Mouse (Mus musculus) embryo, embryonic 10 days (tissue): Measurements from ENCODE around the gene Thap8.
A peak's percentile ranks its signal among the peaks of the same experiment; 100 is the strongest.
"Not testable (repeated sequence)": the region's sequence is repeated elsewhere in the genome, so short reads cannot be mapped to it uniquely, and the experiment has no call there.

ENCODE experiments used
- DNase-seq: peaks from one replicate; pipeline ENCODE4 v3.0.0-alpha.2; 2015; ENCODE audit warnings: low spot score

The Thap8 gene

DNA sequence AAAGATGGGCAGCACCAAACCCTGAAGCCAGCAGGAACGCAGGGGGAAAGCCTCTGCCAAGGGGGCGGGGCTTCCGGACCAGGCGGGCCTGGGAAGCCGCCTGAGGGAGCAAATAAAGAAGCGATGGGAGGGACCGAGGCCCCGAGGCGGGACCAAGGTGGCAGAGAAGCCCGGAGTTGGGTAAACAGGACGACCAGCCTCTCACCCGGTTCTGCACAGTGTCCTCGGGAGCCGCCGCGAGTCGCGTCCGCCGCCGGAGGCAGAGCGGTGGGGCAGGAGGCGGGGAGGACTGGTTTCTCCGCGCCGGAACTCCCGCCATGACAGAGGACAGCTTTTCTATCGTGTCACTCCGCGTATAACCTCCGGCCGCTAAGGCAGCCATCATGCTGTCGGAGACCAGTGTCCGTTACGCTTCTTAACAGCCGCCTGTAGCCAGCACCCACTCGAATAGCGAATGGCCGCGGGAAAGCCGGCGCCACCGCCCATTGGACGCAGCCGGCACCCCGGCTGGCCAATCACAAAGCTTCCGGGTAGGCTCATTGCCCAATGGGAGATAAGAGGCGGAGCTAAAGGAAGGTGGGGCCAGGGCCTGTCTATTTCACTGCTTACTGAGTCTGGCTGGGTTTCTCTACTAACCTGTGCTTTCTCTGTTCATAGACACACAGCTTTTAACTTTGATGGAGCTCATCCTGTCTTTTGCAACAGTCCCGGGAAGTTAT, at the start of gene Thap8, which contains the start of gene Wdr62:
Thap8 (plus strand) TSS at position 144 of the 719 bp plus-strand sequence.
Wdr62 (minus strand) TSS at position 469 of the 719 bp plus-strand sequence.
- DNase-seq, result peak; percentile 94

DNA sequence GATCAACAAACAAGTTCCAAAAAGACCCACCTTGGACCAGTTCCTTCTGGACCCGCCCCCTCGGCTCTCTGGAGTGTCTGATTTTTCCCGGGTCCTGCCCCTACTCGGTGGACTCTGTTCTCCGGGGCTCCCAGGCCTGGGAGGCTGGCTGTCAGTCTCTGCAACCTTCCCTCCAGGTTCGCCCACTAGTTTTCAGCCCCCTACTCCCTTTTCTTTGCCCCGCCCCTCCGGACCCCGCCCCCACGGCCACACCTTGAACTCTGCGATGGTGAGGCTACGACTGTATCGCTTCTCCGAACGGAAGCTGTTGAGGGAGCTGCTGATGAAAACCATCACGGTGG, 48.6 kb upstream of the Thap8 start:
- DNase-seq, result no peak

DNA sequence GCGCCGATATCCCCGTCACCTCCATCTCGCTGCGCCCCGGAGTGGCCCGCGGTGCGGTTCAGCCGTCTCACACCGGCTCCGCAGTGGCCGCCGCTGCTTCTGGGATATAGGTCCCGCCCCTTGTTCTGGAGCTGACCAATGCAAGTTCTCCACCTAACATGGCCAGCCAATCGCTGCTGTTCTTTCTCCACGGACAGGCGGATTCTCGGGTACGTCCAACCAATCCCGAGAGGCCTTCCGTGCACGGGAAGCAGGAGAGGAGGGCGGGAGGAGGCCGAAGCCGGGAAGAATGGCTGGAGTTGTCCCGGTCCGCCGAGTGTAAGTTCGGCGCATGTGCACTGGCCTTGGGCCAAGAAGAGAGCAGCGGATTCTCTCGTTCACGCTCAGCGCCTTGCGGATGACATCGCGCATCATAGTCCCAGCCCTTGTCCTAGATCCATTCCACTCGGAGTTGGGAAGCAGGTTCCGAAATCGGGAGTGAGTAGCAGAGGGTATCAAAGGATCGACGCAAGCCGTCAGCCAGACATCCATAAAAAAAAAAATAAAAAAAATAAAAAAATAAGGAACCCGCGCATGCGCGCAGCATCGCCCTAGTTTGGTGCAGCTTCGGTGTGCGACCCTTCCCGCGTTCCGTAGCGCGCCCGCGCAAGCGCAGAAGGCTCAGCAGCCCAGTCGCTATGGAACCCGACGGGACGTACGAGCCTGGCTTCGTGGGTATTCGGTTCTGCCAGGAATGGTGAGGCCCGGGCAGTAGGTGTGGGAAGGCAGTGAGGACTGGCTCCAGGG, 48.0 kb upstream of the Thap8 start, which contains the start of the genes Polr2i and Tbcb:
Polr2i (plus strand) TSS at position 280 of the 786 bp plus-strand sequence.
Tbcb (minus strand) TSS at position 604 of the 786 bp plus-strand sequence.
- peak; percentile 98 for DNase-seq

DNA sequence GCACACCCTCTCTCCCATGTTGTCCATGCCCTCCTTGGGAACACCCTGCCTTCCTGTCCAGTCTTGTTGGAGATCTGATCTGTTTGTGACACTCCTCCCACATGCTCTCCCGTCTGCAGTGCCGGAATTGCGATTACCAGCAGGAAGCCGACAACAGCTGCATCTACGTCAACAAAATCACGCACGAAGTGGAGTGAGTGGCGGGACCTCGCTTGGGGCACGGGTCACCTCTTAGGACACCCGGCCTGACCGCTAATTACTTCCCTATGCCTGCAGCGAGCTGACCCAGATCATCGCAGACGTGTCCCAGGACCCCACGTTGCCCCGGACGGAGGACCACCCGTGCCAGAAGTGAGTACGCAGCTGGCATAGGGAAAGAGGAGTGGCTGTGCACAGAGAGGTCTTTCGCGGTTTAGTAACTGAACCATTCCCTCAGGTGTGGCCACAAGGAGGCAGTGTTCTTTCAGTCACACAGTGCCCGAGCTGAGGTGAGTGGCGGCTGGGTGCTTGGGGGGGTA, 47.2 kb upstream of the Thap8 start:
- DNase-seq, result peak; percentile 83

DNA sequence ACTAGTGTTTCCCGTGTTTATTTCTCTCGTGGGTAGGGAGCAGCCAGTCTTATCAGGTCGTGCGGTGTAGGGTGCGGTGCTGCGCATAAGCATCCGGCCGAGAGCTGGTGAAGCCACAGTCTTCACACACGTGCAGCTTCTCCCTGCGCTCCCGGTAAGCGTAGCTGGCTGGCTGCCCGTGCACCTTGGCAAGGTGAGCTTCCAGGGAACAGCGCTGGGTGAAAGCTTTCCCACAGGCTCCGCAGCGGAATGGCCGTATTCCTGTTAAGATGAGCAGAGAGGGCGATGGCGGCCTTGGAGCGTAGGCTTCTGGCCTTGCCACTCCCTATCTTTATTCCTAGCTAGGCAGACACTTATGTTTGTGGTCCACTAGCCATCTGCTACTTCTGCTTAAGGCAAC, 46.5 kb upstream of the Thap8 start:
- no peak for DNase-seq

DNA sequence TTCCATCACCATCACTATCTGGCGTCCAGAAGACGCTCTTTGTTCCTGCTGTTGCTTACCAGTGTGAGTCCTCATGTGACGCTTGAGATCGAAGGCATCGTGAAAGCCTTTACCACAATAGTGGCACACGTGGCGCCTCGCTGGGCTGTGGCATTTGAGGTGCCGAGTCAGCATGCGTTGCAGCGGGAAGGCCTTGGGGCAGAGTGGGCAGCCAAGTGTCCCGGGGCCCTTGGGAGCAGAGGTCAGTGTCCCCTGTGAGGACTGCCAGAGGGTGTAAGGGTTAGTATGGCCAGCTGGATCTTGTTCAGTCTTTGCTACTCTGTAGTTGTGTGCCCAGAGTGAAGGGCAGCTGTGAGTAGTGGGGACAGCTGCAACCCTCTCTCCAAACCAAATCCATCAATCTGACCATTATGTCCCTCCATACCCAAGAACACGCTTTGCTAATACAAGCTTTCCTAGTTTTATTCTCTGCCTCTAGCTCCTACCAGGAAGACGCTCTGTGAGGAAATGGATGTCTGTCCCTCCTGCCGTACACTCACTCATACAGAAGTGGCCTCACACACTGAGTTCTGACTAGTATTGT, 45.5 kb upstream of the Thap8 start:
- no peak for DNase-seq

DNA sequence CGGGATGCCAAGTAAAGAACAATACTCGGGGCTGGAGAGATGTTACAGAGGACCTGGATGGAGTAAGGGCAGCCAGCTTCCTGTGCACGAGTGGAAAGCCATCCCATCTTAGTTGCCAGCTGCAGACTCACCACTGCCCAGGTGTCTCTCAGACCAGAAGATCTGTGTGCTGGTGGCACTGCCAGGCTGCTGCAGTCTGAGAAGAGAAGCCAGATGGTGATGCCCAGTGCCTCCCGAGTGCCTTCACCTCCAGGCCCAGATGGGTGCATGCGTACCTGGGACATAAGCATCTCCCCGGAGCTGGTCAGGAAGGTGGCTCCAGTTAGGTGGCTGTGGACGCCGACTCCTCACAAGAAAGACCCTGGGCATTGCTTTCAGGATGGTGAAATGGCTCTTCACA, 44.8 kb upstream of the Thap8 start:
- DNase-seq, result no peak

DNA sequence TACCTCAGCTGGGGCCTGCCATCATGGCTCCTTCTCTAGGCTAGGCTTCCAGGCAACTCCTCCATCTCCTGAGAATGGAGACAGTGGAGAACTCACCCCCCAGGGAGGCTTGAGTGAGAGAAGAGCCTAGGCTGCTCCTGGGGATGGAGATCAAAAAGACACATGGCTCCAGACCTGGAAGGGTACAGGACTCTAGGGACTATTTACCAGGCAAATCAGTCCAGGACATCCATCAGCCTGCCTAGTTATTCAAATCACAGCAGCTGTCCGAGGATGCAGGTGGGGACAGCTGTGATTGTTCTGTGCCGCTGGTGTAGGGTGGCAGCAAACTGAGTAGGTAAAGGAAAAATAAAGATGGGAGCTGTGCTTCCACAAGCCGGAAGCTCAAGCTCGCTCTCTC, 44.3 kb upstream of the Thap8 start, which contains the start of gene Ovol3:
Ovol3 (minus strand) TSS at position 101 of the 400 bp plus-strand sequence.
- DNase-seq, result no peak

DNA sequence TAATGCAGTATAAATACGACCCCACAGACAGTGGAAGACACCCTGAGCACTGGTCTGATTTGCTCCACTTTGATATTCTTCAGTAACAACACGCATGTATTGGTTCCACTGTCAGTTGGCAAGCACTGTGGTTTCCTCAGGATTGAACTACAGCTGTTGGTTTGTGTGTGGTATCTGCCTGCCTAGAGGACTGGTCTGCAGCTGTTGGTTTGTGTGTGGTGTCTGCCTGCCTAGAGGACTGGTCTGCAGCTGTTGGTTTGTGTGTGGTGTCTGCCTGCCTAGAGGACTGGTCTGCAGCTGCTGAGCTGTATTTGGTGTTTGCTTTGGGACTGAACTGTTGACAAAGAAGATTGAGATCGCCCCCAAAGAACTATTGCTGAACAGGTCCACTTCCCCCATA, 42.5 kb upstream of the Thap8 start:
- DNase-seq, result not testable (repeated sequence)

DNA sequence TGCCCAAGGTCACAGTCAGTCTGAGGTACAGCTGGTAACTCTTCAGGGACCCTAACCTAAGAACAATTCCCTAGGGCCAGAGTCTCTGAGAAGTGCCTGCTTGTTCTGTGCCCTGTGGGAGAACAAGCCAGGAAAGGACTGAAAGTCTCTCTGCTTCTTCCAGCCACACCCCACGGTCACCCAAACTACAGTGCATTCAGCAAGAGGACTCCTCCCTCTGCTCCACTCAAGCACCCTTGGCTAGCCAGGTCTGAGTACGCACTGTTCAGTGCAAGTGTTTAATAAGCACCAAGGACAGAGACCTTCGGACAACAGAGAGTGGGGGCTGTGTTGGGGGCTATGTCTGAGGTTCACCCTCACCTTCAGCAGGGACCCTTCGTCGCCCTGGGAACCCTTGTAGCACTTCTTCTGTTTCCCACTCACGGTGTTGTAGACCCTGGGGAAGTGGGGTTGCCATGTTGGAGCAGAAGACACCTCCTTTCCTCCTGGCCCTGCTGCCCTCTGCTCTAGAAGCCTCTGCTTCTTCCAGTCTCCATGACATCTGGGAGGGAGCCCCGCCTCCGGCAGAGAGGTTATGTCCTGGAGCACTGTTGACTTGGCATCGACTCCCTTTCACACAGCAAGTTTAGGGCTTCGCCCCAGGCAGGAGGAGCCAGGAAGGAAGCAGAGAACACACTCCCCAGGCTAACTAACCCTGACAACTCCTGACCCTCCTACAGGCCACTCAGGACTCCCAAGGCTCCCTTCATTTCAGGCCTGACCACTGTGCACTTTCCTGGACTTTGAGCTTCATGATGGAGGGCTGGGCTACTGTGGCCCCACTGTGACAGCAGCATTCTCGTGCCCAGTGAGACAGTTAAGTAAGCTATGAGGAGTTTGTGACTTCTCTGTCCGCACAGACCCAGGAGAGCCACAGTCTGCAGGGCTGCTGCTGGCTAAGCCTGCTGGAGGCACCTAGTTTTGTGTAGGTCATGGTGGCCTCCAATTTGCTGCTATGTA, 27.6 kb upstream of the Thap8 start:
- DNase-seq, result no peak

DNA sequence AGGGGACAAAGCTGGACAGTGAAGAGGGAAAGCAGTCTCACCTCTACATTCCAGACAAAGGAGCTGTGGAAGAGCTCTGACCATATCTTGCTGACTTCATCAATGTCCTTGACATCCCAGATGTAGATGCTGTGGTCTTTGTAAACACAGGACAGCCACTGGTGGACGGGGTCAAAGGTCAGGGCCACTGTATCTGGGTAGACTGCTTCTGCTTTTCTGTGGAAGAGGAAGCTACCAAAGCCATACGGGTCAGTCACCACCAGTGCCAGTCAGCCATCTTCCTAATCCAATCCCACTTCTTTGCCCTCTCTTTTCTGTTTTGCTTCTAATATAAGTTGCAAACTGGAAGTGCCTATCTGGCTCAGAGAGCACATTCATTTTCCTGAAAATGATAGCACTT, 14.9 kb upstream of the Thap8 start:
- DNase-seq, result no peak

DNA sequence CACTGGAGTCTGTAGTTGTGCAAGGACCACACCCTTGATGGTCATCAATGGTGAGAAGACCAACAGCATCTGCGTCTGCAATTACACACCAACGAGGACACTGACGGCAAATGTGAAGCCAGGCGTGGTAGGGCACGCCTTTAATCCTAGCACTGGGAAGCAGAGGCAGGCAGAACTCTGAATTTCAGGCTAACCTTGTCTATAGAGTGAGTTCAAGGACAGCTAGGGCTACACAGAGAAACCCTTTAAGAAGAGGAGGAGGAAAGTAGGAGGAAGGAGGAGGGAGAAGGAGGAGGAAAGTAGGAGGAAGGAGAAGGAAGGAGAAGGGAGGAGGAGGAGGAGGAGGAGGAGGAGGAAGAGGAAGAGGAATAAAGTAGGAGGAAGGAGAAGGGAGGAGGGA, 14.4 kb upstream of the Thap8 start:
- DNase-seq, result no peak

DNA sequence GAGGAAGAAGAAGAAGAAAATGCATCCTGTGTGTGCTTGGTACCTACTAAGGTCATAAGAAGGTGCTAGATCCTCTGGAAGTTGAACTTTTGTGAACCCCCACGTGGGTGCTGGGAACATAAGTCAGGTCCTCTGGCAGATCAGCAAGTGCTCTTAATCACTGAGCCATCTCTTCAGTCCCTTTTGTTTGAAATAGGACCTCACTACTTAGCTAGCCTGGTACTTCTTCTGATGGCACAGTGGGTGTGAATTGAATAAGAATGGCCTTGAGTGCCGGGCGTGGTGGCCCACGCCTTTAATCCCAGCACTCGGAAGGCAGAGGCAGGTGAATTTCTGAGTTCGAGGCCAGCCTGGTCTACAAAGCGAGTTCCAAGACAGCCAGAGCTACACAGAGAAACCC, 14.0 kb upstream of the Thap8 start:
- no peak for DNase-seq

DNA sequence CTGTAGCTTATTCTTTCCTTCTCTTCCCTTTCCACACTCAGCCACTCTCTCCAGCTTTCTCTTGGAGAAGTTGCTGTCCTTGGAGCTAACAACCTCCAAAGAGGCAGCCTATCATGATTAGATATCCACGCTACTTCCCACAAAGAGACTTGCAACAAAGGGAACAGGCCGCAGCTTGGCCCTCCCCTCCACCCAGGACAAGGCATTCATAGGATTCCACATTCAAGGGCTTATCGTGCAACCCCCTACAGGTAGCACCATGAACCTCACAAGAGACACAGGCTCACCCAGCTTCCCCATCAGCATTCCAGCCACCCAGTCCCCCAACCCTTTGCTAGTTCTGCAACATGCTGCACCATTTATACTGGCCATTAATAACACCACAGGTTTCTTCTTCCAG, 13.1 kb upstream of the Thap8 start:
- no peak for DNase-seq

DNA sequence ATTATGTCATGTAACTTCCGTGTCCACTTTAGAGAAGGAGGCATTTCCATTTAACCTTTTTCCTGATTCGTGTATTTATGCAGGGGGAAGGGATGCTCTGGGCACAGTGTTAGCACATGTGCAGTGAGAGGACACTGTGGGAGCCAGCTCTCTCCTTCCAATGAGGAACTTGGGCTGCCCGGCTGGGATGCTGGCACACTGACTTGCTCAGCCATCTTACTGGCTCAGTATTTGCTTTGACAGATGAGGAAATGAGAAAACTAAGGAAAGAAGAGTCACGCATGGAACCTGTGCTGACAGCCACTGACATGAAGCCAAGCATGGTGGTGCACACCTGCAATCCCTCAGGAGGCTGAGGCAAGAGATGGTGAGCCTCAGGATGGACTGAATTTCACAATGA, 10.3 kb upstream of the Thap8 start:
- no peak for DNase-seq

DNA sequence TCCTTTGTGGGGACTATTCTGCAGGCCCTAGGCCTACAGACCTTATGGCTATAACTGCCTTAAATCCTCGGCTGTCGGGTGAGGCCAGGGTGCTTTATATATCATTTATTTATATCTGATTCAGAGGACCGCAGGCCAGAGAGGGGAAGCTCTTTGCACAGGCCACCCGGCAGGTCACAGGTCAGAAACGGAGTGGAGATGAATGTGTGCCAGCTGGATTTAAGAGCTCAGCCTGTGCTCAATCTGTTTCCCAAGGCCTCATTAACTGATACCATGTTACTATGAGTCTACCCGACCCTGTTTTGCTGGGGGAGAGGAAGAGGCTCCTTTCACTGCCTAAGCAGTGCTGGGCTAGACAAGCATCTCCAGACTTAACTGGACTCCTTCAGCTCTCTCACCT, 5.5 kb upstream of the Thap8 start:
- no peak for DNase-seq

DNA sequence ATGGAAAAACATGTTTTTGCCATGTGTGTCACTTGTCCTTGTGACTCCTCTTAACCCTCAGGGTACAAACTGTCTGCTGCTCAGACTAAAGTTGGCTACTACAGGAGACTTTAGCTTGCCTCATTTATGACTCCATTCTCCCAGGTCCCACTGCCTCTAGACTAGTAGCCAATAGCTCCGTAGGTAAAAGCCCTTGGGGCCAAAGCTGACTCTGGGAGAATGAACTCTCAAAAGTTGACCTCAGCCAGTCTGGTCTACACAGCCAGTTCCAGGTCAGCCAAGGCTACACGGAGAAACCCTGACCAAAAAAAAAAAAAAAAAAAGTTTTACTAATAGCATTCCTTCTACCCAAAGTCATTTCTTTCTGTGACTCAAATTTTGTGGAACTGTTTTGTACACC, 983 bp upstream of the Thap8 start:
- DNase-seq, result no peak

DNA sequence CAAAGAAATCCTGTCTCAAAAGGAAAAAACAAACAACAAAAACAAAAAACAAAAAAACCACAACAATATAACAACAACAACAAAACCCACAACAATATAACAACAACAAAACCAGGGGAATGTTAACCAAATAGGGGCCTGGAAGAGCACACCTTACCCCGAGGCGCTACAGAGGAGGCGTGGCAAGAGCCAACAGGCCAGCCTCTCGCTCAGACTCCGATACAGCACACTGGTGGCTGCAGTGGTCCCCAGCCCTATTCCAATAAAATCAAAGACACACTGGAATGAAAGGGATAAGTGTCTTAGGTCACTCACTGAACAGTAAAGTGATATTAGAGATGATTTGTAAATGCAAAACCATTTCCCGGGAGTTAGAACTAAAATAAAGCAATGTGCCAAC, 358 bp upstream of the Thap8 start:
- peak; percentile 66 for DNase-seq

DNA sequence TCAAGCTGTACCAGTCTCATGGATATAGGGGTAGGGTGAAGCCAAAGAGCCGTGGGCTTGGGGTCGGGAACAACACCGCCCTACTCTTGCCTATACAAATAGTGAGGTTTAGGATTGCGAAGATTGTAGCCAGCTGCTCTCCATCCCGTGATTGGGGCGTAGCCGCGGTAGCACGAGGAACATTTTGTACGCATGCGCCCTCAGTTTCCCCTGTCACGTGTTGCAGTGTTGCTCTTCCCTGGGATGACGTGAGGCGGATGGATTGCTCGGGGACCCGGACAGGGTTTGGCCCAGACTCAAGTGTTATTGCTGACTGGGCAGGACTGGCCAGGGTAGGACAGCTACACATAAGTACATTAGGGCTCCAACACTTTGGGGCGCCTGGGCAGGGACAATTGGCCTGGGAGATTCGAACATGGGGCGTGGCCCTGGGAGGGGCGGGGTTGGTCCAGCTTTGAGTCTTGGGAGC, 810 bp downstream of the Thap8 start:
- DNase-seq, result peak; percentile 94

DNA sequence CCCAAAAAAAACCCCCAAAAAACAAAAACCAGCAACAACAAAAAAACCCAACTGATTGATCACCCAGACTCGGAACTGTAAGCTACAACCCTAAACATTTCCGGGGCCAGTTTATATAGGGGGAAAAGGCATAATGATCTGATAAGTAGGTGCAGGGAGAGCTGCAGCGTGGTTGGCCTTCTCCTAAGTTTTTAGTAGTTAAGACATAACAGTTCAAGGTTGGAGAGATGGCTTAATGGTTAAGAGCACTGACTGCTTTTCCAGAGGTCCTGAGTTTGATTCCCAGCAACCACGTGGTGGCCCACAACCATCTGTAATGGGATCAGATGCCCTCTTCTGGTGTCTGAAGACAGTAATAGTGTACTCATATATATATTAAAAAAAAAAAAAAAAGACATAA, 1.6 kb downstream of the Thap8 start:
- DNase-seq, result no peak

DNA sequence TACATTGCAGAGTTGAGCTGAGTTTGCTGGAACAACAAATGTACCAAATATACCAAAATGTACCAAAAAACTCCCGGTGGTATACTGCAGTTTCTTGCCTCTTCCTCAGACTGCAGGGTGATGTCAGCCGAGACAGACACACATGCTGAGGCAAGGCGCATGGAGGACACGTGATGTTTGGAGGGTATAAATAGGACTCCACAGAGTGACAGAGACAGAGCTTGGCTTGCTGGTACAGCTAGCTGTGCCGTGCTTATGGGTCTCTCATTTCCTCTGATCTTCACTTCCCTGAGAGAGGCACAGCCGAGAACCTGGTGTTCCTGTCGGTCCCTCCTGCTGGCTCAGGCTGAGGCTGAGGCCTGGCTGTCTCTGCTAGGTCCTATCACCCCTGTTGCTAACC, 2.8 kb downstream of the Thap8 start:
- DNase-seq, result no peak
